Mouse (Mus musculus) hindbrain, embryonic 13.5 days (tissue): ENCODE results near the gene Smim24. TPM values are rescaled to one million over a fixed set of nuclear protein-coding genes. Genes with fewer than 3 reads are reported as not detected.
A peak's percentile ranks its signal among the peaks of the same experiment; 100 is the strongest.

Experiments
- ATAC-seq: fragments of 200-750 bp; cut with Nextera tagmentation; 2 replicates; pipeline ENCODE4 v1.8.0; 2017; ENCODE audit warnings: moderate TSS enrichment; ENCODE audit not compliant: low FRiP score
- H3K27ac ChIP-seq: fragments of 300-500 bp; sonication (generic); 2 replicates; pipeline ENCODE4 v1.5.1; 2015; ENCODE audit warnings: inconsistent platforms, mild to moderate bottlenecking, moderate library complexity
- H3K27me3 ChIP-seq: fragments of 300-500 bp; sonication (generic); 2 replicates; pipeline ENCODE4 v1.6.1; 2015; ENCODE audit warnings: mild to moderate bottlenecking, inconsistent platforms
- H3K36me3 ChIP-seq: fragments of 300-500 bp; sonication (generic); 2 replicates; pipeline ENCODE4 v1.6.1; 2015; ENCODE audit warnings: mild to moderate bottlenecking, inconsistent platforms
- H3K4me1 ChIP-seq: fragments of 300-500 bp; sonication (generic); replicated peaks from 2 replicates; pipeline ENCODE4 v1.6.1; 2015; ENCODE audit warnings: inconsistent platforms
- H3K4me2 ChIP-seq: fragments of 300-500 bp; sonication (generic); 2 replicates; pipeline ENCODE4 v1.6.1; 2015; ENCODE audit warnings: inconsistent platforms, mild to moderate bottlenecking, moderate library complexity
- H3K4me3 ChIP-seq: fragments of 300-500 bp; sonication (generic); 2 replicates; pipeline ENCODE4 v1.5.1; 2015; ENCODE audit warnings: mild to moderate bottlenecking, inconsistent platforms
- H3K9ac ChIP-seq: fragments of 300-500 bp; sonication (generic); 2 replicates; pipeline ENCODE4 v1.6.1; 2015; ENCODE audit warnings: mild to moderate bottlenecking, inconsistent platforms
- H3K9me3 ChIP-seq: fragments of 300-500 bp; sonication (generic); 2 replicates; pipeline ENCODE4 v1.6.1; 2016; ENCODE audit warnings: inconsistent platforms
- WGBS: fragments of 180-500 bp; shearing (Covaris S2); methylation state at CpG from one replicate; pipeline ENCODE4 v1.1.7; 2015; 5-methylcytosine and 5-hydroxymethylcytosine counted together
- polyA plus RNA-seq: library from polyadenylated mRNA; unstranded; fragments of >200 nt; fragmentation: Nextera tagmentation; extraction: Ambion mirVana; gene quantifications from 2 replicates; pipeline ENCODE4 v1.2.1, GENCODE M21; 2015

Smim24 gene
- polyA plus RNA-seq, 1 experiment from 2014 or later = 1.8 TPM

DNA sequence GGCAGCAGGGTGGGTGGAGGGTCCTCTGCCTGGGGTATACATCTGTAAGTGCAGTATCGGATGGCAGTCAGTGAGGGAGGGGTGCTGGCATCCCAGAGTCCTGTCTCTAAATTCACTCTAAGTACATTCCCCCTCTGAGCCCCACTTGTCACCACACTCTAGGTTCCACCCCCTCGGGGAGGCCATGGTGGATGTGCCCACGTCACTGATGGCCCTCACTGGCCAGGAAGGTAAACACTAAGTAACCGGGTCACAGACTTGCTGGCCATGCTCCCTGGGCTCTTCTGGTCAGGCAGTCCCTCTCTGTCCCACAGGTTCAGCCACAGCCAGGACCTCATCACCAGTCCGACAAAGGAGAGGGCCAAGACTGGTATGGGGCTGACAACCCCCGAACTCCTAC lies 29.3 kb downstream of the Smim24 start:
- Histone ChIP-seq H3K4me2 (no peak overlapping the region), H3K27me3 (peaks cover 49% of the 10 kb centered on the region), H3K4me1 (peaks cover 54% of the 10 kb centered on the region), H3K27ac (no peak overlapping the region), H3K9ac (no peak overlapping the region), H3K36me3 (peaks cover 11% of the 10 kb centered on the region), H3K9me3 (no peaks in the 10 kb centered on the region), H3K4me3 (no peak overlapping the region)
- WGBS = 80% methylated on average over 6 of the region's 6 CpGs
- no peak for ATAC-seq

DNA sequence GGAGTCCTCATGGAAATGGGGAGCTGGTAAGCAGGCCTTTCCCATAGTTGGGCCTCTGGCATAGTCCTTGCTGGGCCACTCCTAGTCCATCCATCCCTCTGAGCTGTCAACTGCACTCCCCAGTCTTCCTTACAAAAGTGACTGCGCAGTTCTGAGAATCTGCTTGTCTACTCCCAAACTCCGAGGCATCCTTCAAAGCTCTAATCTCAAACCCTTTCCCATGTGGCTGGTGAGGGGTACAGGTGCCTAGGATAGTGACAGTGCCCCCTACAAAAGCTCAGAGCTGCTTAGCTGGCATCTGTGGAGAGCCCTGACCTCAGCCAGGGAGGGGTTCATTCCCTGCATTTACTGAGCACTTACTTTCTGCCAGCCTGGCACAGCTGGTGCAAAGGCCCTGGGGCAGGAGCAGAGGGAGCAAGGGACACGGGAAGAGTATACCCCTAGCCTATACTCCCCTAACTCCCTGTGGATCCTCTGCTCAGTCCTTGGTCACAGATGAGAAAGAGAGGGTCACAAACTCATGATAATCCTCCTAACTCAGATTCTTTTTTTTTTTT lies 29.9 kb downstream of the Smim24 start:
- peaks cover 49% of the 10 kb centered on the region for H3K27me3 ChIP-seq
- no peaks in the 10 kb centered on the region for H3K9me3 ChIP-seq
- WGBS = 89% methylated on average over 3 of the region's 3 CpGs
- peaks cover 11% of the 10 kb centered on the region for H3K36me3 ChIP-seq
- ATAC-seq = no peak
- H3K27ac ChIP-seq = no peak overlapping the region
- peaks cover 51% of the 10 kb centered on the region for H3K4me1 ChIP-seq
- H3K9ac ChIP-seq = no peak overlapping the region
- no peak overlapping the region for H3K4me3 ChIP-seq
- H3K4me2 ChIP-seq = no peak overlapping the region

DNA sequence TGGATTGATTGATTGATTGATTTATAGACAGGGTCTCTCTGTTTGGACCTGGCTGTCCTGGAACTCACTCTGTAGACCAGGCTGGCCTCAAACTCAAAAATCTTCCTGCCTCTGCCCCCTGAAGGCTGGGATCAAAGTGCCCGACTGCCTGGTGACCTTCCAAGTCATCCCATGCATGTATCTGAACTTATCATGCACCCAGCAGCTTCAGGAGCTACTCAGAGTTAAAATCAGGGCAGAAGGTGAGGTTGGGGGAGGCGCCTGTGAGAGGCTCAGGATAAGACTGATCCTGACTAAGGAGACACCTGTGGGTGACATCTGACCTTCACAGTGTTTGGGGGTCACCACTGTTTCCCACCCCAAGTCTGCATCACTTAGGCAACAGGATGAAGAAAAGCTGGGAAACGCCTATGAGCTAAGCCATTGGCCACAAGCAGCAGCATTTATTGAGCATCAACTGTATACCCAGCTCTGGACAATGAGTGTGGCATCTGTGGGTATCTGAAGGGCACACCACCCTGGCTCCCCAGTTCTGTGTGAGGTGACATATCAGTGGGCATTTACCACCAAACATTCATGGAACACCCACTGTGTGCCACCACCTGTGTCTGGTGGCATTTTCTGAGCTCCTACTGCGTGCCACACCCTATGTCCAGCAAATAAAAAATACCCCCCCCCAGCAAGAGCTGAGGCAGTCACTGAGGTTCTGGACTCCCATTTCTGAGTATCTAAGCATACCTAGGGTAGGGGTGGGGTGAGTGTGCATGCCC lies 30.8 kb downstream of the Smim24 start:
- H3K27me3 ChIP-seq = peaks cover 56% of the 10 kb centered on the region
- no peak overlapping the region for H3K4me3 ChIP-seq
- H3K27ac ChIP-seq = 0 out of 2 replicates have a peak overlapping the region, but pooled peaks have one; percentile 41
- H3K4me2 ChIP-seq = 0 out of 2 replicates have a peak overlapping the region, but pooled peaks have one; percentile 61
- H3K9me3 ChIP-seq = no peaks in the 10 kb centered on the region
- H3K4me1 ChIP-seq = peaks cover 42% of the 10 kb centered on the region
- H3K36me3 ChIP-seq = peaks cover 11% of the 10 kb centered on the region
- 67% methylated on average over 4 of the region's 4 CpGs for WGBS
- no peak for ATAC-seq
- no peak overlapping the region for H3K9ac ChIP-seq

DNA sequence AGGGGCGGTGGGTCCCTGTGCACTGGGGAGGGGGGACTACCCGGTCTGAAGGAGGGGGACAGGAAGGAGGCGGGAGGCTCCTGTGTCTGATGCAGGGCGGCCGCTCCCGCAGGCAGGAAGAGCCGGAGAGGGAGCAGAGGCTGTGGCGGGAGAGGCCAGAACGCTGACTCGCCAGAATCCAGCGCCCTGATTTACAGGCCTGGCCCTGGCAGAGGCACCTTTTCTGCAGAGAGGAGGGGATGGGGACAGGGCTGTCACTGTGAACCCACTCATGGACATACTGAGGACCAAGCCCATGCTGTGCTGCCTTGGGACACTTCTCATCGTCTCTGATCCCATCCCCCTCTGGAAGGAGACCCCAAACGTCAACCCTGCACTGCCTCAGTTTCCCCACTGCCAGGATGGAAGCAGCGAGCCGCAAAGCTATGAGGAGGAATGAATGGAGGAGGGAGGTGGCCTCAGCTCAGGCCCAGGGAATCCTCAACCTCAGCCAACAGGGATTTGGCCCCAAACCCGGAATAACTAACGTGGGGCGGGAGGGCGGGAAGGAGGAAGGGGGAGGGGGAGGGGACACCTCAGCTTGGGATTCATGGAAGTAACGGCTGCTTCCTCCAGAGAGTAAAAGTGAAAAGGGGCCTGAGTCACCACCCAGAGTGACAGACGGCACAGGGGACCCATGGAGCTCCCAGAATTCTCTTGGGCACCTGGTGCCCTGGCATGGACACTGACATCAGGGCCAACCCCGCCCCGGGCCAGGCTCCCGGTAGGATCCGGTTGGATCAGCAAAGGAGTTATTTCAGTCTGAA lies 31.6 kb downstream of the Smim24 start:
- 7% methylated on average over 25 of the region's 25 CpGs for WGBS
- H3K4me1 ChIP-seq = peaks cover 44% of the 10 kb centered on the region
- H3K4me2 ChIP-seq = peak overlapping the region; percentile 61
- H3K27me3 ChIP-seq = peaks cover 60% of the 10 kb centered on the region
- H3K9ac ChIP-seq = 0 out of 2 replicates have a peak overlapping the region, but pooled peaks have one; percentile 49
- H3K4me3 ChIP-seq = no peak overlapping the region
- ATAC-seq = no peak
- H3K36me3 ChIP-seq = peaks cover 11% of the 10 kb centered on the region
- no peaks in the 10 kb centered on the region for H3K9me3 ChIP-seq
- H3K27ac ChIP-seq = 0 out of 2 replicates have a peak overlapping the region, but pooled peaks have one; percentile 41

DNA sequence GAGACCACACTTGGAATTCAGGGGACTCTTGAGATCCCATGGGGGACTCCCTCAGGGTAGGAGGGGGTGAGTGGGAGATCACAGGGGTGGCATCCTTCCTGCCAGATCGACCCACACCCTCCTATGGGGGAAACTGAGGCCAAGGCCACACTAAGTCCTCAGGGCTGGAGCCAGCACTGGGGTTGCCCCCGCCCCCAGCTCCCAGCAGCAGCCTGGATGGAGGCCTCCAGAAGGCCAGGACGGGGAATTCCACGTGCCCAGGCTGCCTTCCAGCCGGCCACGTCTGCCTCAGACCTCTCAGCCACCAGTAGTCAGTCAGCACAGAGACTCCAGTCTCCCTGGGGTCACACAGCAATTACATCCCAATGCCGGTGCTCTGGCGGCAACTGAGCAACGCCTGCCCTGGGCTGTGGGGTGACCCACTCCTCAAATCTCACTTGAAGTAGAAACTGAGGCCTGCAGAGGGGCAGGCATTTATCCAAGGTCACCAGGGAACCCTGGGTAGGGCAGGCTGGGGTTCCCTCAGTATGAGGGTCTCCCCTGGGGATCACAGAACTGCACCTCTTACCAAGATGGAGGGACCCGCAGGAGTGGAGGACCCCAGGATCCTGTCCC lies 32.5 kb downstream of the Smim24 start:
- H3K9ac ChIP-seq = peak overlapping the region; percentile 49; the same call in 1 of the 2 replicates
- peaks cover 3% of the 10 kb centered on the region for H3K36me3 ChIP-seq
- H3K27me3 ChIP-seq = peaks cover 60% of the 10 kb centered on the region
- 32% methylated on average over 10 of the region's 10 CpGs for WGBS
- no peak for ATAC-seq
- H3K27ac ChIP-seq = no peak overlapping the region; the same call in 1 of the 2 replicates
- H3K4me1 ChIP-seq = peaks cover 48% of the 10 kb centered on the region
- peak overlapping the region; percentile 4; the same call in 1 of the 2 replicates for H3K4me3 ChIP-seq
- H3K9me3 ChIP-seq = no peaks in the 10 kb centered on the region
- H3K4me2 ChIP-seq = peak overlapping the region; percentile 61

DNA sequence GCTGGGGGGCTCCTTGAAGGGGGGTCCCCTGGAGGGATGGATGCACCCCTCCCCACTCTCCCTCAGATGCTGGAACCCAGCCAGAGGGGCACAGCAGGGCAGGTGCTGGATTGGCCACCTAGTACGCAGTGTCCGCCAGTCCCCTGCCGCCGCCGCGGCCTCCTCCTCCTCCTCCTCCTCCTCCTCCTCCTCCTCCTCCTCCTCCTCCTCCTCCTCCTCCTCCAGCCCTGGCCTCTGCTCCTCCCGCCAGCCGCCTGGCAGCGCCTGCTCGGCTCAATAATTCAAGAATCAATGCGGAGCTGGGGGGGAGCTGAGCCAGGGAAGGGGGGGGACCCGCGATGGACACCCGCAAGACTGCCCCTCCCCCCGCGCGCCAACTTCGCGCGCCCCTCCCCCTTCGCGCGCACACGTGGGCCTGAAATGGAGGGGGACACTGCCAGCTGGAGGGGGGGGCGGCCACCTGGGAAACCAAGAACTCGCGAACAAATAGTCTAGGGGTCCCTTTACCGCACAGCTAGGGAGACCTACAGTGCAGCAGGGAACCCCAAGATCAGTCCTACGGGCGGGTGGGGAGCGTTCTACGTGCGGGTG lies 33.3 kb downstream of the Smim24 start:
- WGBS = 0% methylated on average over 16 of the region's 33 CpGs
- Histone ChIP-seq H3K9me3 (no peaks in the 10 kb centered on the region), H3K4me2 (peak overlapping the region; percentile 61), H3K27me3 (peaks cover 60% of the 10 kb centered on the region), H3K36me3 (no peaks in the 10 kb centered on the region), H3K4me1 (peaks cover 50% of the 10 kb centered on the region), H3K27ac (no peak overlapping the region), H3K9ac (peak overlapping the region; percentile 63), H3K4me3 (peak overlapping the region; percentile 40)
- ATAC-seq = no peak

DNA sequence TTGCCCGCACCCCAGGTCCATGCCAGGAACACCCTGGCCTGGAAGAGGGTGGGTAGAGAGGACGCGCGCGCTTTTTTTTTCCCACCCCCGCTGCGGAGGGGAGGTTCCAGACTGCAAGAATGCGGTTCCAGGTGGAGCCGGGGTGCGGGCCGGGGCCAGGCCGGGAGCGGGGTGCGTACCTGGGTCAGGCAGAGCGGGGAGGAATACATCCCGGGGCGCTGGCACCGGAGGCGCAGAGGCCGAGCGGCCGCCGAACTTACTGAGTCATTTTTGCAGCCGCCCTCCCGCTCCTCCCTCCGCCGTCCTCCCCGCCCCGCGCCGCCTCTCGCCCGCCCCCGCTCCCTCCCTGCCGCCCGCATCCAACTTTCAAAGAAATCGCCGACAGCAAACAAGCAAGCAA lies 34.0 kb downstream of the Smim24 start:
- peaks cover 55% of the 10 kb centered on the region for H3K4me1 ChIP-seq
- peaks cover 60% of the 10 kb centered on the region for H3K27me3 ChIP-seq
- 3% methylated on average over 38 of the region's 38 CpGs for WGBS

DNA sequence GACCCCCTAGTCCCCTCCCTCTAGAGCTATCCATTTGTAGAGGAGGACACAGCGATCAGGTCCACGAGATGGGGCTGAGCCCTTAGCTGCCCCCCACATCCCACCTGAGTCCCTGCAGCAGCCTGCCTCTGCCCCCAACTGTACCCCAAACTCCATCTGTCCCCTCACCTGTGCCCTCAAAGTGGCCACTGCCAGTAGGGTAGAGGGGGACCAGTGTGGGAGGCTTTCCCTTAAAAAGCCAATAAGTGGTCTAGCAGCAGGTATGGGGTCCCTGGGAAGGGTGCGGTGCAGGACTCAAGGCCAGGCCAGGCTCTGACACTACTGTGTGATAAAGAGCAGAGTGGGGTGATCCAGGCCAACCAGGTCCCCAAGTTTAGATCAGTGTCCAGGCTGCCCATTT lies 34.5 kb downstream of the Smim24 start:
- Histone ChIP-seq H3K4me3 (peak overlapping the region; percentile 40), H3K27me3 (peaks cover 58% of the 10 kb centered on the region), H3K9me3 (no peaks in the 10 kb centered on the region), H3K9ac (peak overlapping the region; percentile 63), H3K4me2 (peak overlapping the region; percentile 61), H3K27ac (no peak overlapping the region), H3K36me3 (no peaks in the 10 kb centered on the region), H3K4me1 (peaks cover 56% of the 10 kb centered on the region)
- ATAC-seq = no peak
- WGBS = 22% methylated on average over 3 of the region's 3 CpGs

More for the DNA sequence above, 34.0 kb downstream of the Smim24 start:
- H3K4me2 ChIP-seq = peak overlapping the region; percentile 61
- no peak for ATAC-seq
- no peaks in the 10 kb centered on the region for H3K36me3 ChIP-seq
- H3K4me3 ChIP-seq = peak overlapping the region; percentile 40
- peak overlapping the region; percentile 63 for H3K9ac ChIP-seq
- H3K9me3 ChIP-seq = no peaks in the 10 kb centered on the region
- no peak overlapping the region for H3K27ac ChIP-seq

DNA sequence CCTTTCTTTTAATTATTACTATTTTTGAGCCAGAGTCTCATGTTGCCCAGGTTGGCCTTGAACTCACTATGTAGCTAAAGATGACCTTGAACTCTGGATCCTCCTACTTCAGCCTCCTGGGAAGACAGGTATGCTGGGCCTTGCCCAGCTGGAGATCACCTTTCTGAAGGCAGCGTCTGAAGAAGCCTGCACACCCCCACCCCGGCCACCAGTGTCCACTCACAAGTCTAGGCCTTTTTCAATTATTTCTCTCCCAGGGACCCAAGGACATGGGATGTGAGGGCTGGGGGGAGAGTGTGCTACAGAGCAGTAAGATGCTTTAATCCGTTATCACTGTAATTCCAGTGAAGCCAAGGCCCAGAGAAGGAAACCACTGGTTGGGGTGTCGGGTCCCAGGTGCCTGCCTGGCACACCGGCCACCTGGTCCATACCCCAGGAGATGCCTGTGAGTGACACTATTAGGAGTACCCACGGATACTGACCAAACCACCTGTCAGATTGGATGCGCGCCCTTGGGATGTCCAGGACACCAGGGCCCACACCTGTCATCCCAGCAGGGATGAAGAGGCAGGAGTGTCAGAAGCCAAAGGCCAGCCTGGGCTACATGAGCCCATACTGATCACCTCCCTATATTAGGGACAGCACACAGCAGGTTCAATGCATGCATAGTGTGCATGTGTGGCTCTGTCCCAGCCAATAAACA lies 35.1 kb downstream of the Smim24 start:
- Histone ChIP-seq H3K4me3 (no peak overlapping the region), H3K27ac (no peak overlapping the region), H3K9ac (no peak overlapping the region), H3K27me3 (peaks cover 52% of the 10 kb centered on the region), H3K4me1 (peaks cover 61% of the 10 kb centered on the region), H3K36me3 (no peaks in the 10 kb centered on the region), H3K9me3 (no peaks in the 10 kb centered on the region), H3K4me2 (no peak overlapping the region)
- WGBS = 74% methylated on average over 8 of the region's 8 CpGs
- ATAC-seq = no peak

DNA sequence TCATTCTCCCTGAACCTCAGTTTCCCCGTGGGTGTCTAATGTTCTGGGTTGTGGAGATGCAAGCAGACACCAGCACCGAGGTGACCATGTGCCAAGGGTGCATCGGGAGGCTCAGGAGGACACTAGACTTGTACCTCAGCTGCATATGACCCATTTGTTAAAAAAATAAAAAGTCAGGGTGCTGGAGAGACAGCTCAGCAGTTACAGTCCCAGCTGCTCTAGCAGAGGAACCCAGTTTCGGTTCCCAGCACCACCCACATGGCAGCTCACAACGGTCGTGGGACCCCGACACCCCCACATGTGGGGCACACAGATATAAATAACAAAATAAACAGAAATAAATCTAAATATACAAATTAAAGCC lies 35.6 kb downstream of the Smim24 start:
- Histone ChIP-seq H3K27me3 (peaks cover 52% of the 10 kb centered on the region), H3K27ac (no peak overlapping the region), H3K36me3 (no peaks in the 10 kb centered on the region), H3K4me1 (peaks cover 66% of the 10 kb centered on the region), H3K4me2 (no peak overlapping the region), H3K9me3 (no peaks in the 10 kb centered on the region), H3K9ac (no peak overlapping the region), H3K4me3 (no peak overlapping the region)
- 95% methylated on average over 7 of the region's 7 CpGs for whole genome bisulfite sequencing
- ATAC-seq = no peak

DNA sequence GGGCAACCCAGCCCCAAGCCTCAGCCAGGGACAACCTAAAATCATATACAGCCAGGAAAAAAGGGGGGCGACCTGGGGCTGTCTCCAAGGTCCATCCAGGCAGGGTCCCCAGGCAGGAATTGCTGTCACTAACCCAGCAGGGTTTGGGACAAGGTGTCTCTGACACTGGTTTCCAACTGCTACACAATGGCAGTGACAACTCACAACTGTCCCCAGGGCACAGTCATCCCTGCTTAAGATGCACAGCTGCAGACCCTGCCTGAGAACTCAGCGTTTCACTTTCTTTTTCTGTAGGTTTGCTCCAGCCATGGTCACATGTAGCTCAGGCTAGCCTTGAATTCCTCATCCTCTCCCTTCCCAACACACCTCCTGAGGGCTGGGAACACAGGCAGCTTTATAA lies 36.2 kb downstream of the Smim24 start:
- Histone ChIP-seq H3K27ac (0 out of 2 replicates have a peak overlapping the region, but pooled peaks have one; percentile 25), H3K4me3 (peak overlapping the region; percentile 73), H3K27me3 (peaks cover 53% of the 10 kb centered on the region), H3K4me2 (peak overlapping the region; percentile 83), H3K9me3 (no peaks in the 10 kb centered on the region), H3K9ac (no peak overlapping the region), H3K36me3 (no peaks in the 10 kb centered on the region), H3K4me1 (peaks cover 69% of the 10 kb centered on the region)
- 34% methylated on average over 2 of the region's 2 CpGs for WGBS
- ATAC-seq = no peak
